Mouse (Mus musculus) embryo, embryonic 10.5 days (tissue): ENCODE results near the gene Cyth1.

ENCODE experiments used
- DNase-seq: peaks from one replicate; pipeline ENCODE4 v3.0.0-alpha.2; 2015; ENCODE audit warnings: low spot score

Gene Cyth1

GRCm38 (mm10) chr11:118253447-118254158 is 5.2 kb upstream of the Cyth1 start:
- no peak for DNase-seq

GRCm38 (mm10) chr11:118249012-118249383 is 606 bp upstream of the Cyth1 start:
- DNase-seq = no peak

GRCm38 (mm10) chr11:118247359-118248095 is 865 bp downstream of the Cyth1 start:
- DNase-seq = peak; percentile 58

- no peak for DNase-seq
Measured at GRCm38 (mm10) chr11:118246724-118247123, 1.7 kb downstream of the Cyth1 start.

- no peak for DNase-seq
Measured at GRCm38 (mm10) chr11:118245130-118245529, 3.3 kb downstream of the Cyth1 start.

GRCm38 (mm10) chr11:118243627-118244261 is 4.6 kb downstream of the Cyth1 start:
- DNase-seq = no peak

- no peak for DNase-seq
Measured at GRCm38 (mm10) chr11:118242506-118242905, 5.9 kb downstream of the Cyth1 start.

- DNase-seq = no peak
Measured at GRCm38 (mm10) chr11:118240388-118240787, 8.0 kb downstream of the Cyth1 start.

- peak; percentile 71 for DNase-seq
Measured at GRCm38 (mm10) chr11:118239281-118240198, 8.9 kb downstream of the Cyth1 start.

GRCm38 (mm10) chr11:118236520-118237190 is 11.7 kb downstream of the Cyth1 start:
- DNase-seq = peak; percentile 40

- DNase-seq = no peak
Measured at GRCm38 (mm10) chr11:118234929-118235328, 13.5 kb downstream of the Cyth1 start.

- DNase-seq = no peak
Measured at GRCm38 (mm10) chr11:118234500-118234899, 13.9 kb downstream of the Cyth1 start.

- DNase-seq = no peak
Measured at GRCm38 (mm10) chr11:118233924-118234323, 14.5 kb downstream of the Cyth1 start.

- DNase-seq = peak; percentile 45
Measured at GRCm38 (mm10) chr11:118232314-118232831, 16.0 kb downstream of the Cyth1 start.

- DNase-seq = no peak
Measured at GRCm38 (mm10) chr11:118229941-118230340, 18.5 kb downstream of the Cyth1 start.

- no peak for DNase-seq
Measured at GRCm38 (mm10) chr11:118227650-118228049, 20.7 kb downstream of the Cyth1 start.

- no peak for DNase-seq
Measured at GRCm38 (mm10) chr11:118226850-118227249, 21.5 kb downstream of the Cyth1 start.

- DNase-seq = no peak
Measured at GRCm38 (mm10) chr11:118225862-118226261, 22.5 kb downstream of the Cyth1 start.

- DNase-seq = peak; percentile 31
Measured at GRCm38 (mm10) chr11:118225056-118225836, 23.1 kb downstream of the Cyth1 start.

GRCm38 (mm10) chr11:118223416-118224067 is 24.9 kb downstream of the Cyth1 start:
- no peak for DNase-seq
